Mouse (Mus musculus) liver, adult (tissue): ENCODE measurements around the gene Zbed3.

Source experiments
- GATA4 ChIP-seq: IDR thresholded peaks from 2 replicates; pipeline ENCODE4 v1.6.1; 2014; ENCODE audit warnings: mild to moderate bottlenecking, low read length; ENCODE audit not compliant: insufficient replicate concordance

Gene Zbed3

DNA sequence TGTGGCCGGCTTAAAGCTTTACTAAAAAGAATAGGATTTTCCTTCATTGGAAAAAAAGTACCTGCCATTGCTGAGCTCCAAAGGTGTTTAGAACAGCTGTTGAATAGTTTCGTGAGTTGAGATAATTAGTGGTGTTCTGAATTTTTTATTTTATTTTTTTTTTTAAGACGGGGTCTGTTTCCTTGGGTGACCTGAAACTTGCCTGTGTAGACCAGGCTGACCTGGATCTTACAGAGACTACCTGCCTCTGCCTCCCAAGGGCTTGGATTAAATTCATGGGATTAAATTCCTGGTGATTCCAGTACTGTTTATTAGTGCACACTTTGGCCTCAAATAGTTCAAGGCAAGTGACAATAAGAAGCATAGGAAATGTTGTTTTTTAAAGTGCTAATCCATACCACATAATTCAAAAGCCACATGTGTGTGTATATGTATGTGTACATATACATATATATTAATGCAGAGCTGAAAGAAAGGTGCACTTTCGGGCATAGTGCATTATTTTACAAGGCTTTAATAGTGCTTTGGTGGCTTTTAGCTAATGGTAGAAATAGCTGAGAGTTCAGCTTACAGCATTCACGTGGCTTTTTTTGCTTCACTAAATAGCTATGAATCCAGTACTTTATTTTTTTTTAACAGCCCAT is 2.6 kb downstream of the Zbed3 start:
- no peak for TF ChIP-seq GATA4

GRCm38 (mm10) chr13:95326611-95327344 is 3.4 kb downstream of the Zbed3 start:
- TF ChIP-seq GATA4 = no peak

DNA sequence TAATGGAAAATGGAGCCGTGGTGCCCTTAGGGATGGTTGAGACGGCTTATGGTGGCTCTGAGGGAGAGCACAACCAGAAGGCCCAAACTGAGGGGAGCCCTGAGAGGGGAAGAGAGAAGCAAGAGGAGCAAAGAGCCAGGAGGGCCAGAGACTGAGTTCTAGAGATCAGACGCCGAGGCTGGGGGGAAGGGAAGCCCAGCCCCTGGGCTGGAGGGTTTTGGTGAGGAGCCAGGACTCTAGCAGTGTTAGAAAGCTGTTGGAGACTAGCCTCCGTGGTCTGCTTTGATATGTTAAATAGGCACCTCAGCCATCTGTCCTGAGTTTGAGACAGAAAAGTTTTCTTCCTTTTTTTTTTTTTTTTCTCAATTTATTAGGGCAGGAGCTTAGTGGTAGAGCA is 3.9 kb downstream of the Zbed3 start:
- no peak for TF ChIP-seq GATA4

- no peak for TF ChIP-seq GATA4
These were observed 5.4 kb downstream of the Zbed3 start for GRCm38 (mm10) chr13:95328767-95329166.

- no peak for TF ChIP-seq GATA4
These were observed 7.1 kb downstream of the Zbed3 start for GRCm38 (mm10) chr13:95330507-95330906.

DNA sequence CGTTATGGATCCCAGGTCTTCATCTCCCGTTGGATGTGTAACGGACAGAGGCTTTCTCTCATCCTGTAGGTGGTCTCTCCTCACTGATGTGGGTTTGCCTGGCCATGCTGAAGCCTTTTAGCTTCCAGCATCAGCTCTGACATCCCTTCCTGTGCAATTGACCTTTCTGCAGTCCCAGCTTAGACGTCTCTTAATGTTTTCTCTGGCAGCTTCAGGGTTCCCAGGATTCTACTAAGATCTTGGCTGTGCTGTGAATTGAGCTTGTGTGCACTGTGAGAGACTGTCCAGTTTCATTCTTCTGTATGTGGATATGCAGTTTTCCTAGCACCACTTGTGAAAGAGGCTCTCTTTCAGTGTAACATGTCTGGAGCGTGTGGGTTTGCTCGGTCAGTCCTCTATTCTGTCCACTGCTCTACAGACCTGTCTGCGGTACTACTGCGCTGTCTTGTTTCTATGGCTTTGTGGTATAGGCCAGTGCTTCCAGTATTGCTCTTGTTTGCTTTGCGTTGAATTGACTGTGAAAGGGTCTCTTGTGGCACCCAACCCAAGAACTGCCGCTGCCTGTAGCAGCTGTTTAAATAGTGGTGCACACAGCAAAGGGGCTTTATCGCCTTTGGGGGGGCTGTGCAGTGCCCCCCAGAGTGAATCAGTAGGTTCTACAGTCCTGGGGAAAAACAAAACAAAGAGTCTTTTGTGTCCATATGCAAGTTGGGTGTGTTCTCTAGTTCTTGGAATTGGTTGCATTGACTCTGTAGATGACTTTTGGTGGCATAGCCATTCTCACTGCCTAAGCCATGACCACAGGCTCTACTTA is 8.9 kb downstream of the Zbed3 start:
- no peak for TF ChIP-seq GATA4

DNA sequence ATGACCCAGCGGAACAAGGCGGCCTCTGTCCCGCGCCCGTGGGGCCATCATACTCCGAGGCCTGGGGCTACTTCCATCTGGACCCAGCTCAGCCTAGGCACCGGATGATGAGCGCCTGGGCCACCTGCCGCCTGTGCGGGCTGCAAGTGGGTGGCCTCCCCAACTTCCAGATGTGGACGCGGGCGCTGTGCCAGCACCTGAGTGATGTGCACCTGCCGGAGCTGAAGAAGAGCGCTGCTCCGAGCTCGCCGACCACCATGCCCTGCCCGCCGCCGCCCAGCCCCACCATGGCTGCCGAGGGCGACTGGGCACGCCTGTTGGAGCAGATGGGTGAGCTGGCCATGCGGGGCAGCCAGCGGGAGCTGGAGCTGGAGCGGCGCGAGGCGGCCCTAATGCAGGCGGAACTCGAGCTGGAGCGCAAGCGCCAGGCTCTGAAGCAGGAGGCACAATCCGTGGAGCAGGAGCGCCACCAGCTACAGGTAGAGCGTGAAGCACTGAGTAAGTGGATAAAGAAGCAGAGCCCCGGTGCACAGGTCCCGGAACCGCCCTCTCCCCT is 12.8 kb downstream of the Zbed3 start:
- TF ChIP-seq GATA4 = no peak

GRCm38 (mm10) chr13:95343470-95343869 is 20.1 kb downstream of the Zbed3 start:
- TF ChIP-seq GATA4 = no peak

DNA sequence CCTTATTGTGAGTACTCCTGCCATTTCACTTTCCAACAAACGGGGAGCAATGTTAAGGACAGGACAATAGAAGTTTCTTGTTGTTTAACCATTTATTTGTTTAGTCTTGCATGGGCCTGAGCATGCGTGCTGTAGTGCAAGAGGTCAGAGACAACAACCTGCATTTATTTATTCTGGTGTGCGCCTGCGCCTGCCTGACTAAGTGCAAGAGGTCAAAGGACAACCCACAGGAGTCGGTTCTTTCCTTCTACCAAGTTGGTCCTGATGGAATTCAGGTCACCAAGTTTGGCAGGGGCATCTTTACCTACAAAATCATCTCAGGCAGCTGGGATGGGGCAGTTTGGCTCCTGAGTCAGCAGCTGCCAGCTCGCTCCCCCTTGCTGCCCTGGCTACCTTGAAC is 22.5 kb downstream of the Zbed3 start:
- no peak for TF ChIP-seq GATA4

DNA sequence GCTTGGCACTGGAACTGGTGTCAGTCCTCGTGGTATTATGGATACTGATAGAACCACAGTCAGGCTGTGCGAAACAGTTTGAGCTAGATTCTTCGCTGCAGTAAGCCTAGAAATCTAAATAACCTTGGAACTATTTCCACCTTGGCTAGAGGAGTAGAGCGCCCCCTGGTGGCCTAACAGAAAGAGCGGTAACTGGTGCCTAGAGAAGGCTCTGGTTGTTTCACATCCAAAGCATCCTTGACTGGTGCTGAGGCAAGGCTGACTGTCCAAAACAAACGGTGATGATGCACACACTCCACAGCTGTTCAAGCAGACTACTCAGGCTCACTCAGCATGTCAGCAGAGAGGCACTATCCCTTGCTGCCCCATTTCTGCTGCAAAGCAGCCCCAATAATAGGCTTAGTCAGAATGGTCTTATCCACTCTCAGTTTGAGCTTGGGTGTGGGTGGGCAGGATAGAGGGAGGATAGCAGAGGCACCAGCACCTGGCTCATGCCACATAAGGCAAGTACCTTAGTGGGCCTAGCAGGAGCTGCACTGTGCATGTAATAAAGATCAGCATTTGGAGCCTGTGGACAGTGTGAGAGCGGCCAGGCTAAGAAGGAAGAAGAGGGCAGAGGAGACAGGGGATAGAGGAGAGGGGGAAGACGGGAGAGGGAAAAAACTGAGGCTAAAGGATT is 23.7 kb downstream of the Zbed3 start:
- TF ChIP-seq GATA4 = no peak

DNA sequence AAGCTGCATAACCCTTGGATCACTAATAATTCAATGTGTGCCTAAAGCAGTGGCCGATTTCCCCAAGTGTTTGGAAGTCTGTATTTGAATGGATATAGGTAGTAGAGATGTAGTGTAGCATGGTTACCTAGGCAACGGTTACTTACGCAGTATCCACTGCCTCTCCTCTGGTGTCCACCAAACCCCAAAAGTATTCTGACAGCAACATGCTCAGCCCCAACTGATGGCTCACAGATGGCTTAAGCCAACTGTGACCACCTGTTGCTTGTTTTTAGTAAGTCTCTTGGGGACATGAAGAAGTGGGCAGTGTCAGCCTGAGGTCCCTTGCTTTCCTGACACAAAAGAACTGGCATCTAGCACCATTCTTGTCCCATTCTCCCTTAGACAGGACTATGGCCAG is 25.1 kb downstream of the Zbed3 start:
- TF ChIP-seq GATA4 = no peak

DNA sequence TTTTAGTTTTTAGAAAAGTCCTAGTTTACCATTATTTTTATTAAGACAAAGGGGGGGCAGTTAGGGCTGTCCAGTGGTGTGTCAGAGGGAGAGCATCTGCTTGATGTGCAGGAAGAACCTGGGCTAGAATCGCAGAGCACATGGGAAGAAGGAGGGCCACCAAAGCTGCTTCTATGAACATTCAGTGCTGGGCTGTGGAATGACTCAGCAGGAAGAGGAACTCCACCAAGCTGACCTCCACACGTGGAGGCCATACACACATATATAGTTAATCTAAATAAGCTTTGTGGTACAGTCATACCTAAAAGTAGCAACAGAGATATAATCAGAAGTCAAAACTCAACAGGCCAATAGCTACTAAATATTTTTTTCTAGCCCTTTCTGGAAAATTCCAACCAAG is 34.8 kb downstream of the Zbed3 start:
- no peak for TF ChIP-seq GATA4

DNA sequence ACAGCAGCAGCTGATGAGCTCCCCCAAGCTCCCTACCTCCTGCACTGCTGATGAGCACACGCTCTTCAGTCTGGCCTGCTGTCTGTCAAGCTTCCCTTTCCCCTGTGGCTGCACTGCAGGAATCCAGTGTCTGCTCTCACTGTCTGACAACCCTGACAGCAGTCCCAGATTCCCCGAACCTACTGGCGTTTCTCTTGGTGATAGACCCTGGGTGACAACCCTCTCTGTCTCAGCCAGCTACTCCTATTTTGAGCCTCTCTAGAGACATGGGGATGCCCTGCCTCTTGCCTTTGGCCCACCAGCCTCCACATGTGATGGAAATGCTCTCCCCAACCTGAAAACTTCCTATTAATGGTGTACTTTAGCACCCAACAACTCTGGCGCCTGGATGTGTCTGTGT is 40.0 kb downstream of the Zbed3 start:
- TF ChIP-seq GATA4 = no peak

DNA sequence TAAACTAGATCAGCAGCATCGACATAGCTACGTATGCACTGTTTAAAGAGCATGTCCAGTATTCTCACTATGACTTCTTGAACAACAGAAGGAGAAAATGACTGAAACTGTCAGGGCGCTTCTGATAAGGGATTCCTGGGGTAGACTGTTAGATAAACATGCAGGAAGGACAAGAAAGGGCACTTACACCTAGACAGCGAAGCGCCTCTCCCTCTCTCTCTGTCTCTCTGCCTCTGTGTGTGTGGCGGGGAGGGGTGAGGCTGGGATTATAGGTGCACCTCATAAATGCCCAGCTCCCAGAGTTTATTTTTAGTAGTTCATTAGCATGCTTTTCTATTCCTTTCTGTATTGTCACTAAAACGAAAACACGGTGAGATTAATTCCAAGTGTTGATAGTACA is 42.9 kb downstream of the Zbed3 start:
- TF ChIP-seq GATA4 = no peak

- no peak; the same call in 1 of the 2 replicates for TF ChIP-seq GATA4
These were observed 51.5 kb downstream of the Zbed3 start, which contains the start of gene Aggf1 for GRCm38 (mm10) chr13:95374701-95375553. TSS of gene Aggf1 (minus strand) at chr13:95375352.

DNA sequence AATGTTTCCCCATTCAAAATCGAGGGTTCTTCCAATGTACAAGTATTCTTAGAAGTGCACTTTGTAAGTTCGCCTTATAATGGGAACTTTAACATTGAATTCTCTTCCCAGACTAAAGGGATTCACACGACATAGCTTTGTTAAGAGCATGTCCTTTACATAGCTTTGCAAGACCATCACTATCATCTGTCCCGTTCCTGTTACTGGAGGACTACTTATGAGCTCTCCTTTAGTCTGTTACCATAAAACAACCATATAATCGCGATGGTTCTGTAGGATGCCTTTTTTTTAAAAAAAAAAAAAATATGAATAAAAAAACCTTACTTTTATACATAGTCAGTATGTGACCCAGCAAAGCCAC is 52.1 kb downstream of the Zbed3 start:
- no peak for TF ChIP-seq GATA4
